Mouse (Mus musculus) gastrocnemius, adult 2 months (tissue): ENCODE data around the gene Ccdc38. TPM values are rescaled to one million over a fixed set of nuclear protein-coding genes. Genes with fewer than 3 reads are reported as not detected.
"Not testable (repeated sequence)": the region's sequence is repeated elsewhere in the genome, so short reads cannot be mapped to it uniquely, and the experiment has no call there.

Experiments
- DNase-seq: peaks from one replicate; pipeline ENCODE4 v3.0.0; 2022
- H3K27ac ChIP-seq: fragments of 200-600 bp; 2 replicates; pipeline ENCODE4 v1.8.1; 2022; ENCODE audit warnings: mild to moderate bottlenecking
- H3K4me3 ChIP-seq: fragments of 200-600 bp; 2 replicates; pipeline ENCODE4 v1.8.1; 2022; ENCODE audit warnings: mild to moderate bottlenecking, moderate library complexity
- CTCF ChIP-seq: fragments of 200-600 bp; IDR thresholded peaks from 2 replicates; pipeline ENCODE4 v1.8.1; 2022; ENCODE audit warnings: antibody characterized with exemption, mild to moderate bottlenecking, moderate library complexity
- intact Hi-C: fragments of 180-260 bp; cut with DNase I; formaldehyde crosslinking; loops from one replicate; pipeline ENCODE4 v1.15.1; 2025
- total RNA-seq, 2 experiments: library from RNA; stranded (reverse); gene quantifications; 2 replicates each; pipeline ENCODE4 v1.2.3; 2021

The Ccdc38 gene
- total RNA-seq, 2 experiments from 2014 or later, result not detected

GRCm38 (mm10) chr10:93525329-93525728 lies 15.1 kb upstream of the Ccdc38 start:
- H3K27ac ChIP-seq, result no peak overlapping the region
- intact Hi-C loops, result no loop called here
- no peak for DNase-seq

GRCm38 (mm10) chr10:93538287-93538686 lies 2.1 kb upstream of the Ccdc38 start:
- intact Hi-C loops, result no loop called here
- no peak for DNase-seq

More at GRCm38 (mm10) chr10:93525329-93525728, 15.1 kb upstream of the Ccdc38 start:
- no peak overlapping the region for H3K4me3 ChIP-seq
- TF ChIP-seq CTCF, result no peak

GRCm38 (mm10) chr10:93538818-93539217 lies 1.6 kb upstream of the Ccdc38 start:
- DNase-seq, result no peak
- intact Hi-C loops, result no loop called here

More at GRCm38 (mm10) chr10:93538287-93538686, 2.1 kb upstream of the Ccdc38 start:
- no peak for TF ChIP-seq CTCF
- no peak overlapping the region for H3K27ac ChIP-seq
- H3K4me3 ChIP-seq, result no peak overlapping the region

GRCm38 (mm10) chr10:93539775-93540430 lies 529 bp upstream of the Ccdc38 start, which contains the start of gene Amdhd1:
Gene Amdhd1, minus strand, starts transcription at chr10:93540033.
- peak; percentile 90 for DNase-seq
- intact Hi-C loops, result loop anchor here (10.0 kb wide), 1 partner anchor 495 kb away; no protein-coding TSS in a partner anchor
- H3K27ac ChIP-seq, result peak within 1 kb of the TSS; percentile 32; the same call in 1 of the 2 replicates
- peak within 1 kb of the TSS; percentile 79 for H3K4me3 ChIP-seq
- peak; percentile 67 for TF ChIP-seq CTCF

More at GRCm38 (mm10) chr10:93538818-93539217, 1.6 kb upstream of the Ccdc38 start:
- H3K4me3 ChIP-seq, result no peak overlapping the region
- no peak overlapping the region for H3K27ac ChIP-seq
- TF ChIP-seq CTCF, result no peak

GRCm38 (mm10) chr10:93541585-93541984 lies 1.2 kb downstream of the Ccdc38 start:
- no peak overlapping the region for H3K4me3 ChIP-seq
- TF ChIP-seq CTCF, result no peak
- no peak for DNase-seq
- no peak overlapping the region for H3K27ac ChIP-seq
- intact Hi-C loops, result loop anchor here (10.0 kb wide), 1 partner anchor 497 kb away; no protein-coding TSS in a partner anchor

GRCm38 (mm10) chr10:93542356-93542755 lies 1.9 kb downstream of the Ccdc38 start:
- no peak for DNase-seq
- intact Hi-C loops, result loop anchor here (10.0 kb wide), 1 partner anchor 498 kb away; no protein-coding TSS in a partner anchor
- TF ChIP-seq CTCF, result no peak

GRCm38 (mm10) chr10:93543176-93543575 lies 2.7 kb downstream of the Ccdc38 start:
- no peak for DNase-seq
- intact Hi-C loops, result loop anchor here (10.0 kb wide), 1 partner anchor 498 kb away; no protein-coding TSS in a partner anchor
- no peak overlapping the region for H3K27ac ChIP-seq
- no peak for TF ChIP-seq CTCF
- no peak overlapping the region for H3K4me3 ChIP-seq

More at GRCm38 (mm10) chr10:93542356-93542755, 1.9 kb downstream of the Ccdc38 start:
- Histone ChIP-seq H3K27ac (no peak overlapping the region), H3K4me3 (no peak overlapping the region)

GRCm38 (mm10) chr10:93544172-93544571 lies 3.7 kb downstream of the Ccdc38 start:
- intact Hi-C loops, result loop anchor here (10.0 kb wide), 1 partner anchor 499 kb away; no protein-coding TSS in a partner anchor
- no peak overlapping the region for H3K27ac ChIP-seq
- H3K4me3 ChIP-seq, result no peak overlapping the region
- DNase-seq, result no peak
- TF ChIP-seq CTCF, result no peak

GRCm38 (mm10) chr10:93547741-93548270 lies 7.4 kb downstream of the Ccdc38 start:
- intact Hi-C loops, result loop anchor here (2.0 to 10.0 kb wide), 2 partner anchors 61 to 503 kb away; no protein-coding TSS in a partner anchor
- no peak overlapping the region for H3K4me3 ChIP-seq
- TF ChIP-seq CTCF, result no peak

GRCm38 (mm10) chr10:93548991-93549390 lies 8.6 kb downstream of the Ccdc38 start:
- H3K4me3 ChIP-seq, result no peak overlapping the region
- peak; percentile 88 for TF ChIP-seq CTCF
- no peak overlapping the region for H3K27ac ChIP-seq
- peak; percentile 75 for DNase-seq
- intact Hi-C loops, result loop anchor here (1.0 to 10.0 kb wide), 3 partner anchors 62 to 504 kb away; no protein-coding TSS in a partner anchor

More at GRCm38 (mm10) chr10:93547741-93548270, 7.4 kb downstream of the Ccdc38 start:
- H3K27ac ChIP-seq, result no peak overlapping the region
- DNase-seq, result no peak

- intact Hi-C loops, result loop anchor here (1.0 to 10.0 kb wide), 3 partner anchors 63 to 505 kb away; no protein-coding TSS in a partner anchor
- no peak for DNase-seq
- no peak overlapping the region for H3K4me3 ChIP-seq
- no peak overlapping the region for H3K27ac ChIP-seq
- no peak for TF ChIP-seq CTCF
Observed at GRCm38 (mm10) chr10:93549821-93550220, 9.4 kb downstream of the Ccdc38 start.

- no peak for DNase-seq
- Histone ChIP-seq H3K27ac (no peak overlapping the region), H3K4me3 (no peak overlapping the region)
- intact Hi-C loops, result no loop called here
- no peak for TF ChIP-seq CTCF
Observed at GRCm38 (mm10) chr10:93552596-93552995, 12.2 kb downstream of the Ccdc38 start.

- H3K4me3 ChIP-seq, intact Hi-C loops, H3K27ac ChIP-seq, DNase-seq: not testable (repeated sequence)
Observed at GRCm38 (mm10) chr10:93557971-93558370, 17.5 kb downstream of the Ccdc38 start.
